Mouse (Mus musculus) lung, embryonic 15.5 days (tissue): ENCODE data around the gene Zdhhc11. TPM values are rescaled to one million over a fixed set of nuclear protein-coding genes. Genes with fewer than 3 reads are reported as not detected.

Source experiments
- ATAC-seq: fragments of 200-750 bp; cut with Nextera tagmentation; 2 replicates; pipeline ENCODE4 v1.8.0; 2017; ENCODE audit warnings: moderate number of reproducible peaks, borderline replicate concordance; ENCODE audit not compliant: low FRiP score, low TSS enrichment; ENCODE audit errors: extremely low read depth
- H3K27ac ChIP-seq: fragments of 300-500 bp; sonication (generic); 2 replicates; pipeline ENCODE4 v1.5.1; 2015; ENCODE audit warnings: moderate library complexity, mild to moderate bottlenecking, inconsistent platforms
- H3K27me3 ChIP-seq: fragments of 300-500 bp; sonication (generic); 2 replicates; pipeline ENCODE4 v1.6.1; 2015; ENCODE audit warnings: inconsistent platforms
- H3K36me3 ChIP-seq: fragments of 300-500 bp; sonication (generic); 2 replicates; pipeline ENCODE4 v1.6.1; 2015; ENCODE audit warnings: inconsistent platforms
- H3K4me1 ChIP-seq: fragments of 300-500 bp; sonication (generic); 2 replicates; pipeline ENCODE4 v1.6.1; 2015; ENCODE audit warnings: inconsistent platforms
- H3K4me2 ChIP-seq: fragments of 300-500 bp; sonication (generic); 2 replicates; pipeline ENCODE4 v1.6.1; 2015; ENCODE audit warnings: inconsistent platforms, mild to moderate bottlenecking, moderate library complexity
- H3K4me3 ChIP-seq: fragments of 300-500 bp; sonication (generic); 2 replicates; pipeline ENCODE4 v1.5.1; 2015; ENCODE audit warnings: mild to moderate bottlenecking, inconsistent platforms
- H3K9ac ChIP-seq: fragments of 300-500 bp; sonication (generic); 2 replicates; pipeline ENCODE4 v1.6.1; 2015; ENCODE audit warnings: inconsistent platforms
- H3K9me3 ChIP-seq: fragments of 300-500 bp; sonication (generic); 2 replicates; pipeline ENCODE4 v1.6.1; 2016; ENCODE audit warnings: inconsistent platforms
- WGBS: fragments of 180-500 bp; shearing (Covaris S2); methylation state at CpG from one replicate; pipeline ENCODE4 v1.1.7; 2015; 5-methylcytosine and 5-hydroxymethylcytosine counted together
- microRNA-seq: library from miRNA; unstranded; fragments of <30 nt; microRNA quantifications from one replicate; pipeline ENCODE4, GENCODE M21; 2016
- polyA plus RNA-seq: library from polyadenylated mRNA; unstranded; fragments of >200 nt; fragmentation: Nextera tagmentation; extraction: Ambion mirVana; gene quantifications from 2 replicates; pipeline ENCODE4 v1.2.1, GENCODE M21; 2015

Gene Zdhhc11
- polyA plus RNA-seq, 1 experiment from 2014 or later = not detected

DNA sequence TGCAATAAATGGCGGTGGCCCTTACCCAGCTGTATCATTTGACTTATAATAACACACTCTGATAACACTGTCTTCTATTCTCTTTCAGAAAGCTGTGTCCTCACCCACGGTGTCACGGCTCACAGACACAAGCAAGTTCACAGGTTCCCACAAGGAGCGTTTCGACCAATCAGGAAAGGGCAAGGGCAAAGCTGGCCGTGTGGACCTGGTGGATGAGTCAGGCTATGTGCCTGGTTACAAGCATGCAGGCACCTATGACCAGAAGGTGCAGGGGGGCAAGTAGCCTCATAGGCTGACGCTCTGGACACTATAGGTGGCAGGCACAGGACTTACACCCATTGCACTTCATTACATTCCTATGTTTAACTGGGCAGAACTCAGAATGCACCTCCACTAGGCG, 67.5 kb downstream of the Zdhhc11 start:
- Histone ChIP-seq H3K9me3 (no peaks in the 10 kb centered on the region), H3K36me3 (no peaks in the 10 kb centered on the region), H3K27me3 (no peaks in the 10 kb centered on the region), H3K4me1 (no peaks in the 10 kb centered on the region), H3K9ac (no peak overlapping the region), H3K4me2 (no peak overlapping the region), H3K27ac (no peak overlapping the region), H3K4me3 (no peak overlapping the region)
- WGBS = 71% methylated on average over 8 of the region's 8 CpGs
- no peak for ATAC-seq

GRCm38 (mm10) chr13:74034756-74035155, 71.1 kb downstream of the Zdhhc11 start:
- ATAC-seq = no peak
- Histone ChIP-seq H3K27me3 (no peaks in the 10 kb centered on the region), H3K4me3 (no peak overlapping the region), H3K9ac (no peak overlapping the region), H3K36me3 (peaks cover 6% of the 10 kb centered on the region; the same call in 1 of the 2 replicates), H3K4me2 (no peak overlapping the region), H3K4me1 (no peaks in the 10 kb centered on the region), H3K9me3 (no peaks in the 10 kb centered on the region), H3K27ac (no peak overlapping the region)
- WGBS = 73% methylated on average over 2 of the region's 2 CpGs

- Histone ChIP-seq H3K9me3 (no peaks in the 10 kb centered on the region), H3K9ac (no peak overlapping the region), H3K4me2 (no peak overlapping the region), H3K4me1 (no peaks in the 10 kb centered on the region), H3K4me3 (no peak overlapping the region), H3K36me3 (peaks cover 16% of the 10 kb centered on the region), H3K27ac (no peak overlapping the region), H3K27me3 (no peaks in the 10 kb centered on the region)
- WGBS = 83% methylated on average over 2 of the region's 2 CpGs
- ATAC-seq = no peak
Observed at GRCm38 (mm10) chr13:74035776-74036175, 72.1 kb downstream of the Zdhhc11 start.

DNA sequence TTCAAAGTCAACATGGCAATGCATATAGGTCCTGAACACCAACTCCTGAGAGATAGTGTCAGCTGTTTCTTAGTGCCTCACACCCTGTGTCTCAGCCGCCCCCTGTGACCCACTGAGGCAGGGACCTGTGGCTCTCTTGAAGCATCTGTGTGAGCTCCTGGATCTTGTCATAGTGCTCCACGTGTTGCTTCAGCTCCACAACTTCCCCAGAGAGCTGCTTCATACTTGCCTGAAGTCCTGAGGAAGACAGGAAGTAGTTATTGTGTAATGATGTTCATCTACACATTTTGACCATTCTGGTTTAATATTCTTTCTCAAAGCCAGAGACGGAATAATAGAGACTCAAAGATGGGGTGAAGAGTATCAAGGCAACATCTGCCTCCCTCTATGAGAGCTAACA, 76.3 kb downstream of the Zdhhc11 start:
- WGBS = 82% methylated on average over 3 of the region's 3 CpGs
- H3K36me3 ChIP-seq = peaks cover 34% of the 10 kb centered on the region

More for the DNA sequence above, 76.3 kb downstream of the Zdhhc11 start:
- no peaks in the 10 kb centered on the region for H3K9me3 ChIP-seq
- no peak overlapping the region for H3K9ac ChIP-seq
- no peak for ATAC-seq
- no peaks in the 10 kb centered on the region for H3K27me3 ChIP-seq
- no peak overlapping the region for H3K4me3 ChIP-seq
- H3K4me2 ChIP-seq = no peak overlapping the region
- H3K4me1 ChIP-seq = no peaks in the 10 kb centered on the region
- H3K27ac ChIP-seq = no peak overlapping the region

Small RNAs within 50 kb of the gene (microRNA-seq; reads per million reads assigned to microRNA genes)
- gene Gm25197 = not detected

Other genes with a start within 250 kb of the Zdhhc11 start
- gene Slc12a7, start 230.8 kb upstream of the Zdhhc11 start, polyA plus RNA-seq = 15.7 and 16.7 TPM in 2 replicates
- gene Nkd2, start 116.2 kb upstream of the Zdhhc11 start, polyA plus RNA-seq = 4.3 and 4.7 TPM in 2 replicates
- 42.2 and 44.4 TPM in 2 replicates for gene Trip13, start 26.1 kb upstream of the Zdhhc11 start, polyA plus RNA-seq
- gene Brd9, start 26.0 kb upstream of the Zdhhc11 start, polyA plus RNA-seq = 45.1 and 50.4 TPM in 2 replicates
- 1.1 and 1.5 TPM in 2 replicates for gene Tppp, start 45.6 kb downstream of the Zdhhc11 start, polyA plus RNA-seq
- 14.7 and 16.9 TPM in 2 replicates for gene Cep72, start 98.4 kb downstream of the Zdhhc11 start, polyA plus RNA-seq
- gene Slc9a3, start 157.6 kb downstream of the Zdhhc11 start, polyA plus RNA-seq = not detected in 2 replicates
- 69.4 and 72.7 TPM in 2 replicates for gene Exoc3, start 244.9 kb downstream of the Zdhhc11 start, polyA plus RNA-seq